Mouse (Mus musculus) C2C12 (cell line): Measurements from ENCODE around the gene Nucks1. TPM values are rescaled to one million over a fixed set of nuclear protein-coding genes. Genes with fewer than 3 reads are reported as not detected.

Experiments used
- H3K27me3 ChIP-seq: one replicate; pipeline ENCODE4 v1.6.1; 2011; ENCODE audit not compliant: control insufficient read depth, insufficient read depth, insufficient read length
- H3K36me3 ChIP-seq: one replicate; pipeline ENCODE4 v1.6.1; 2011; ENCODE audit not compliant: control insufficient read depth, insufficient read depth
- H3K4me3 ChIP-seq: one replicate; pipeline ENCODE4 v1.5.1; 2011; ENCODE audit warnings: mild to moderate bottlenecking, control low read depth; ENCODE audit not compliant: poor library complexity, insufficient read depth, severe bottlenecking
- H3K79me2 ChIP-seq: one replicate; pipeline ENCODE4 v1.6.1; 2011; ENCODE audit not compliant: control insufficient read depth, insufficient read depth
- H3K79me3 ChIP-seq: one replicate; pipeline ENCODE4 v1.6.1; 2011; ENCODE audit warnings: low read depth, control low read depth
- H3ac ChIP-seq: one replicate; pipeline ENCODE3; 2011; ENCODE audit warnings: low read depth; ENCODE audit not compliant: control insufficient read depth, insufficient read length
- CEBPB ChIP-seq: IDR thresholded peaks from one replicate; pipeline ENCODE4 v1.6.1; 2011; ENCODE audit warnings: low read depth, mild to moderate bottlenecking, control low read depth, moderate library complexity
- CTCF ChIP-seq: IDR thresholded peaks from one replicate; pipeline ENCODE4 v1.5.1; 2011; ENCODE audit not compliant: control insufficient read depth, insufficient read depth, insufficient read length
- FOSL1 ChIP-seq: IDR thresholded peaks from one replicate; pipeline ENCODE4 v1.8.0; 2011; ENCODE audit warnings: mild to moderate bottlenecking, low read length; ENCODE audit not compliant: poor library complexity, insufficient read depth, severe bottlenecking
- MAX ChIP-seq: IDR thresholded peaks from one replicate; pipeline ENCODE4 v1.6.1; 2011; ENCODE audit warnings: mild to moderate bottlenecking, control low read depth
- MYOD1 ChIP-seq: IDR thresholded peaks from one replicate; pipeline ENCODE4 v1.6.1; 2011; ENCODE audit warnings: low read depth; ENCODE audit not compliant: control insufficient read depth, insufficient read length
- MYOG ChIP-seq: IDR thresholded peaks from one replicate; pipeline ENCODE4 v1.6.1; 2011; ENCODE audit not compliant: control insufficient read depth, insufficient read length; ENCODE audit errors: extremely low read depth
- USF1 ChIP-seq: IDR thresholded peaks from one replicate; pipeline ENCODE4 v1.6.1; 2011; ENCODE audit warnings: low read depth, mild to moderate bottlenecking, control low read depth, moderate library complexity
- polyA plus RNA-seq: library from polyadenylated mRNA; unstranded; fragments of >200 nt; fragmentation: generic; extraction: Trizol; gene quantifications from one replicate; pipeline ENCODE4 v1.2.1, GENCODE M21; 2012; ENCODE audit warnings: missing spikeins

The Nucks1 gene
- polyA plus RNA-seq, 1 experiment, result 36.2 TPM

DNA sequence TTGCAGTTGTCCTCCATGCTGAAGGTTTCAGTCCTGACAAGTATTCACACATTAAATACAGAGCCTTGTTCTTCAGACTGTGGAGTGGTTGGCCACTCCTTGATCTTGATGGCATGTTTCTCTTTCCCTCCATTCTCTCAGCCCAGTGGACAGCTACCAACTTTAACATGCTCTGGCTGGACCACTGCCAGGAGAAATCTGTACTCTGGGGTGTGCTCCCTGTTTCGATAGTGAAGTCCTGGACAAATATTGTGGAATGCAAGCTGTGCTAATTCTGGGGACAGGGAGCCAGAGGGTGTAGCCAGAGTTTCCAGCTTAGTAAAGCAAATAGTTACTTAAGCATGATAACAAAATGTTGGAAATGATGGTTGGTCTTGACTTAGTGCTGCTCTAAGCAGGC lies 28.5 kb downstream of the Nucks1 start:
- no peak for TF ChIP-seq MAX
- Histone ChIP-seq H3K79me2 (no peaks in the 10 kb centered on the region), H3K4me3 (no peak overlapping the region), H3ac (no peak overlapping the region), H3K27me3 (no peaks in the 10 kb centered on the region), H3K36me3 (peaks cover 33% of the 10 kb centered on the region), H3K79me3 (no peaks in the 10 kb centered on the region)

DNA sequence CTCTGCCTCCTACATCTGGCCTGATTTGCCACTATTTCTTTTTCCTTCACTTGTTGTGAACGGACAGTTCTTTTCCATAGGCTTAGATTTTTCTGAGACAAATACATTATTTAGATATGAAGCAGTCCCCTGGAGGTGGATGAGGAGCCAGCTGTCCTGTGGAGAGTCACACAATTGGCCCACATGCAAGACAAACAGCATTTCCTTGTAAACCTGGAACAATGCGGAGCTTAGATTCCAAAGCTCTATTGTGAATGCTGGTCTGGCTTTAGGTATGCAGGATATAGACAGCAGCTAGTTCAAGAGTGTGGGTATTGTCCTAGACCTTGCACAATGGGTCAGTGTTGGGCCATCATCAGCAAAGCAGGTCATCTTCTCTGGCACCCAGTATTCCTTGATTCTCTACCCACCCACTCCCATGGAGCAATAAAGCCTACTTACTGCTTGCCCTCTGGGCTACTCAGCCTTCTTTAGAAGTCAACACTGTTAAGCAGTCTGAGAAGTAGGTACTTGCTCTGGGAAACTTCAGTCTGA lies 30.4 kb downstream of the Nucks1 start:
- Histone ChIP-seq H3K36me3 (peaks cover 21% of the 10 kb centered on the region), H3K4me3 (no peak overlapping the region), H3K27me3 (no peaks in the 10 kb centered on the region), H3ac (no peak overlapping the region), H3K79me2 (no peaks in the 10 kb centered on the region), H3K79me3 (no peaks in the 10 kb centered on the region)
- TF ChIP-seq CTCF (no peak), FOSL1 (no peak), MAX (no peak), MYOD1 (no peak), USF1 (no peak), MYOG (no peak), CEBPB (no peak)

DNA sequence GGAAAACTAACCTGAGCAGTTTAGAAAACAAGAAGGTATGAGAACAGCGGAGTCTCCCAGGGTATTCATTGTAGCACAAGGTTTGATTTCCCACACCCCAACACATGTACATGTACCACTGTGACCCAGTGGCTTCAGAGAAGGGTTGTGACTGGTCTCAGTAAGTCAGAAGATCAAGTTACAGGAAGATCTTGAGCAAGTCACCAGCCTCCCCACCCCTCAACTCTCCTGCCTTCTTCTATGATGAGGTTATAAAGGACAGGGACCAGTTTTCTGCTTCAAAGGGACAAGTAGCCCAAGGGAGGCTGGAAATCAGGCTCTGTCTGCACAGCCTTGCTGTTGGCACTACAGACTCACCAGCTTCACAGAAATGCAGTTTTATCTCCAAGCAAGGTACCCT lies 31.2 kb downstream of the Nucks1 start:
- H3K79me2 ChIP-seq, result no peaks in the 10 kb centered on the region
- no peak overlapping the region for H3K4me3 ChIP-seq
- H3ac ChIP-seq, result no peak overlapping the region
- TF ChIP-seq MYOG, result no peak
- no peak for TF ChIP-seq MAX
- TF ChIP-seq CEBPB, result no peak
- no peak for TF ChIP-seq CTCF
- TF ChIP-seq FOSL1, result no peak
- TF ChIP-seq MYOD1, result no peak
- TF ChIP-seq USF1, result no peak
- no peaks in the 10 kb centered on the region for H3K79me3 ChIP-seq
- peaks cover 21% of the 10 kb centered on the region for H3K36me3 ChIP-seq
- H3K27me3 ChIP-seq, result no peaks in the 10 kb centered on the region

DNA sequence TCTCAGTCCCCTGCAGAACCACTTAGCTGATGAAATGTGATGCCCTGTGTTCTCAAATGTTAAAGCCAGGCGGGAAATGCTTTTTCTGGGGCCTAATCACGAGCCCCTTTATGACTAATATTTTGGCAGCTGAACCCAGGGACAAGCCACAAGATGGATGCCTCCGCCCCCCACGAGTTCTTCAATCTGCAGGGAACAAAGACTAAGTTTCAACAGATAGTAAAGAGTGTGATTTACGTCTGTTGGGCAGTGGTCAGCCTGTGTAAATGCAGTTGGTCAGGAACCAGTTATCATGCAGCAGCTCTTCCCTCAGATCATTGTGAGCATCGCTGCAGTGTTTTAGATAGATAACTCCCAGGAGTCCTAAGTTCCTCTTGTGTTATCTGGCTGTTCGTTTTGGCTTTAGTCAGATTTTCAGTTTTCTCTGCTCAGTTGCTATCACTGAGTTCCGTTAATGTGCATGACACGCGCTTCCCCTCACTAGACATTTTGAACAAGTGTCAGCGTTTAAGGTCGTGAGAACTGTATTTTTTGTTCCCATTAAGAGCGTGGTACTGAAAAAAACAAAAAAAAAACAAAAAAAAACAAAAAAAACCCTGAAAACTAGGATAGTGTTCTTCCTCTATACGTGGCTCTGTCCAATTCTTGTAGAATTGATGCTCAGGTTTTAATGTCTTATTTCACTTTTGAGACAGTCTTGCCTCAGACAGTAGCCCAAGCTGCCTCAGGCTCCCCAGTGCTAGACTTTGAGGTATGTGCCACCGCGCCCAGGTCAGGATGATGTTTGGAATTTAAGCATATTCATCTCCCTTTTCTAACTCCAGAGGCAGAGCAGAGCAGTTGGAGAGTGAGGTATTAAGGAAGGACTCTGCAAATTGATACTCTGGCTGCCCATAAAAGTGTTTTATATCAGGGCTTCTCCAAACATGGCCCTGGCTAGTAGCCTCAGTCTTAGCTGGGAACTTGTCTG lies 32.6 kb downstream of the Nucks1 start:
- H3K79me3 ChIP-seq, result no peaks in the 10 kb centered on the region
- no peaks in the 10 kb centered on the region for H3K27me3 ChIP-seq
- TF ChIP-seq MYOG, result no peak
- TF ChIP-seq MAX, result peak; percentile 50
- TF ChIP-seq CTCF, result no peak
- TF ChIP-seq MYOD1, result peak; percentile 21
- TF ChIP-seq FOSL1, result no peak
- TF ChIP-seq USF1, result peak; percentile 54
- no peak for TF ChIP-seq CEBPB
- H3ac ChIP-seq, result no peak overlapping the region
- no peak overlapping the region for H3K4me3 ChIP-seq
- no peaks in the 10 kb centered on the region for H3K79me2 ChIP-seq
- peaks cover 7% of the 10 kb centered on the region for H3K36me3 ChIP-seq

DNA sequence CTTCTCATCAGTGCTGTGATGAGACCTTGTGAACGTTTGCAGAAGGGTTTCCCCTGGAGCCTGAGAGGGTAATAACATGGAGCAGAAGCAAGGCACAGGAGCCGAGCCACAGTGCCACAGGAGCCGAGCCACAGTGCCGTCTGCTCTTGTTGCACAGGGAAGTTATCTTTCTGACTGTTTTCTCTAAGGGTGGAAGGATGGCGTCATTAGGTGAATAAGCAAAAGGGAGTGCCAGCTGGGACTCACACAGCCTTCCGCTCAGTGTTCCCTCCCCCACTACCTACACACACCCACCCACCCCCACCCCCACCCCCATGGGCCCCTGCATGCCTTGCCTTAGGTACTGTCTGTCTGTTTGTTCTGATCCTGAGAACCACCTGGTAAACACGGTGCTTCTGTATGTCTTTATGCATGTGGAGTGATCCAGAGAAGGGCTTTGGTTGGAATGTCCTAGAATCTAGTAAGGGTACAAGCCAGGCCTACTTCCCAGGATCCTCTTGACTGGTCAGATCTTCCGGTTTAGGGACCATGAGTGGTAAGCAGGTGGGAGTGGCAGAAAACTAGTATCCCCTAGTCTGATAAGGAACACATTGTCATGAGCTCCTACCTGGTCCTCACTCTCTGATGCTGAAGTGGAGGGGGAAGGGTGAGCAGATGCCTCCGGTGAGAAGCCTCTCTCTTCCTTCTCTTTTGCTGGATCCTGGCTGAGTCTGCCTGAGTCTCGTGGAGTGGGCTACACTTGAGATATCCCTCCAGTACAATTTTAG lies 35.5 kb downstream of the Nucks1 start:
- Histone ChIP-seq H3K36me3 (peaks cover 1% of the 10 kb centered on the region), H3K4me3 (no peak overlapping the region), H3ac (no peak overlapping the region), H3K27me3 (no peaks in the 10 kb centered on the region), H3K79me3 (no peaks in the 10 kb centered on the region), H3K79me2 (no peaks in the 10 kb centered on the region)
- TF ChIP-seq MYOD1, result no peak
- TF ChIP-seq CTCF, result no peak
- no peak for TF ChIP-seq FOSL1
- TF ChIP-seq USF1, result no peak
- no peak for TF ChIP-seq MAX
- no peak for TF ChIP-seq MYOG
- TF ChIP-seq CEBPB, result no peak
